Mouse (Mus musculus) neural tube, embryonic 15.5 days (tissue): Measurements from ENCODE around the gene Apobec2. TPM values are rescaled to one million over a fixed set of nuclear protein-coding genes. Genes with fewer than 3 reads are reported as not detected.

Source experiments
- polyA plus RNA-seq: library from polyadenylated mRNA; unstranded; fragments of >200 nt; fragmentation: Nextera tagmentation; extraction: Ambion mirVana; gene quantifications from 2 replicates; pipeline ENCODE4 v1.2.1, GENCODE M21; 2015

Gene Apobec2
- polyA plus RNA-seq, 1 experiment from 2014 or later, result 5.1 TPM

Other genes with a start within 250 kb of the Apobec2 start
- not detected in 2 replicates for gene Trem1, start 200.2 kb downstream of the Apobec2 start, polyA plus RNA-seq
- gene Trem3, start 185.2 kb downstream of the Apobec2 start, polyA plus RNA-seq, result 0.18 TPM in 1 of 2 replicates, not detected in the other
- 0.37 TPM in 1 of 2 replicates, not detected in the other for gene Treml4, start 168.6 kb downstream of the Apobec2 start, polyA plus RNA-seq
- 0.14 and 1.4 TPM in 2 replicates for gene Treml2, start 133.4 kb downstream of the Apobec2 start, polyA plus RNA-seq
- 0.09 and 0.19 TPM in 2 replicates for gene B430306N03Rik, start 116.8 kb downstream of the Apobec2 start, polyA plus RNA-seq
- 5.0 and 6.1 TPM in 2 replicates for gene Trem2, start 86.5 kb downstream of the Apobec2 start, polyA plus RNA-seq
- 0.43 and 0.49 TPM in 2 replicates for gene Treml1, start 73.0 kb downstream of the Apobec2 start, polyA plus RNA-seq
- gene Nfya, start 23.0 kb downstream of the Apobec2 start, polyA plus RNA-seq, result 9.1 and 9.5 TPM in 2 replicates
- 29.4 and 39.3 TPM in 2 replicates for gene Oard1, start 22.9 kb downstream of the Apobec2 start, polyA plus RNA-seq
- gene Tspo2, start 18.6 kb upstream of the Apobec2 start, polyA plus RNA-seq, result 0.69 and 1.1 TPM in 2 replicates
- gene Unc5cl, start 22.0 kb upstream of the Apobec2 start, polyA plus RNA-seq, result 0.18 and 4.4 TPM in 2 replicates